Mouse (Mus musculus): ENCODE data around the gene Klhl26. TPM values are rescaled to one million over a fixed set of nuclear protein-coding genes. Genes with fewer than 3 reads are reported as not detected.
A peak's percentile ranks its signal among the peaks of the same experiment; 100 is the strongest.

The Klhl26 gene
- polyA plus RNA-seq, 1 experiment from 2014 or later, result 9.2 TPM

DNA sequence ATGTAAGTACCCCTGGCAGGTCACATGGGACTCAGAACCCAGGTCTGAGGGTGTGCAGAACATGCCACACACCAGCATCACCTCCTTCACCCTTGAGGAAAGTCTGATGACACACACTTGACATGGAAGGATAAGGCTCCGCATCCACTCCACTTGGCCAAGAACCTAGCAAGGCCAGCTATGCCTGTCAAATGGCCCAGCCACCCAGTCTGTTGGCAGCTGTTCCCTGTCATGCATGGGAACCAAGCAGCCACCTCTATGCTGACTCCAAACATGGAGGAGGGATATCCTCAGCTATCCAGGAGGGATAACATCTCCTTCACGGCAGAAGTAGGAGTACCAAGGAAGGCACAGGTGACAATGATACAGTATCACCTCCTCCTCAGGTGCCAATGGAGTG is 38.3 kb downstream of the Klhl26 start:
- Histone ChIP-seq H3K9me3 (replicated peaks; ENCODE audit: control insufficient read depth, low read length) (no peaks in the 10 kb centered on the region), H3K9ac (ENCODE audit: low read depth, low read length) (peak overlapping the region; percentile 77), H3K27ac (ENCODE audit: low read depth, low read length) (no peak overlapping the region), H3K4me1 (ENCODE audit: control insufficient read depth, insufficient read depth, low read length) (peaks cover 4% of the 10 kb centered on the region; the same call in 1 of the 2 replicates), H3K4me2 (peak overlapping the region; percentile 96), H3K36me3 (ENCODE audit: control insufficient read depth, insufficient read depth, low read length) (no peaks in the 10 kb centered on the region), H3K4me3 (ENCODE audit: low read depth, low read length) (no peak overlapping the region), H3K27me3 (ENCODE audit: control insufficient read depth, insufficient read depth, low read length) (no peaks in the 10 kb centered on the region)
- ATAC-seq (replicated peaks; ENCODE audit: insufficient number of reproducible peaks, low FRiP score, low TSS enrichment), result no peak
- WGBS (ENCODE audit: insufficient replicate concordance), result 81% methylated on average over 2 of the region's 2 CpGs

DNA sequence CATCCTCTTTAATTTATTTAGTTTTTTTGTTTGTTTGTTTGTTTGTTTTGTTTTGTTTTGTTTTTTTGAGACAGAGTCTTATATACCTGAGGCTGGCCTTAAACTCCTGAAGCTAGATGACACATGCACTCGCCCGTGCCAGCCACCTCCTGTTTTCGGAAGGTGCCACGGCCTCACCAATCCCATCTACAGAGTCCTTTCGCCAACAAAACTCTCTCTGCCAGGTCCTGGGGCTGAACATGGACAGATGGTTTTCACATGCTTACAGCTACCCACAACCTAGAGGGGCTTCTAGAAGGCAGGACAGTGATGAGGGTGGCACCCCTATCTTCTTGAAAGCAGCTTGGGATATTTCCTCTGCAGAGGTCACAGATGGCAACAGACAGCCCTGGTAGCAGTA is 41.6 kb downstream of the Klhl26 start:
- H3K4me3 ChIP-seq (ENCODE audit: low read depth, low read length), result no peak overlapping the region
- ATAC-seq (replicated peaks; ENCODE audit: insufficient number of reproducible peaks, low FRiP score, low TSS enrichment), result no peak
- H3K36me3 ChIP-seq (ENCODE audit: control insufficient read depth, insufficient read depth, low read length), result no peaks in the 10 kb centered on the region
- no peak overlapping the region for H3K4me2 ChIP-seq
- no peaks in the 10 kb centered on the region for H3K9me3 ChIP-seq (replicated peaks; ENCODE audit: control insufficient read depth, low read length)
- peaks cover 4% of the 10 kb centered on the region; the same call in 1 of the 2 replicates for H3K4me1 ChIP-seq (ENCODE audit: control insufficient read depth, insufficient read depth, low read length)
- H3K27ac ChIP-seq (ENCODE audit: low read depth, low read length), result no peak overlapping the region
- H3K9ac ChIP-seq (ENCODE audit: low read depth, low read length), result no peak overlapping the region
- 94% methylated on average over 5 of the region's 5 CpGs for WGBS (ENCODE audit: insufficient replicate concordance)
- no peaks in the 10 kb centered on the region for H3K27me3 ChIP-seq (ENCODE audit: control insufficient read depth, insufficient read depth, low read length)

DNA sequence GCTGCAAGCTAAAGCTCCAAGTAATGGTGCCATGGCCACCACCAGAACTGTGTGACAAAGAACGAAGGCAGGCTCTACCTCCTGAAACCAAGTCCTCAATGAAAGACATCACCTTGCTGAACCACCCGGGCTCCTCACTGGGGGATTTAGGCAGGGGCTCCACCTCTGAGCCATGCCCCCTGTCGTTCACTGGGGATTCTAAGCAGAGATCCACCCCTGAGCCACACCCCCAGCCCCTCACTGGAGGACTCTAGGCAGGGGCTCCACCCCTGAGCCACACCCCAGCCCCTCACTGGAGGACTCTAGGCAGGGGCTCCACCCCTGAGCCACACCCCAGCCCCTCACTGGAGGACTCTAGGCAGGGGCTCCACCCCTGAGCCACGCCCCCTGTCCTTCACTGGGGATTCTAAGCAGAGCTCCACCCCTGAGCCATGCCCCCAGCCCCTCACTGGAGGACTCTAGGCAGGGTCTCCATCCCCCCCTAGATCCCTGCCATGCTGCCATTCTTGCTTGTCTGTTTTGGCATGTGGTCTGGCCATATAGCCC is 43.7 kb downstream of the Klhl26 start:
- H3K27ac ChIP-seq (ENCODE audit: low read depth, low read length), result no peak overlapping the region
- H3K27me3 ChIP-seq (ENCODE audit: control insufficient read depth, insufficient read depth, low read length), result no peaks in the 10 kb centered on the region; the same call in 1 of the 2 replicates
- H3K4me1 ChIP-seq (ENCODE audit: control insufficient read depth, insufficient read depth, low read length), result no peaks in the 10 kb centered on the region
- no peak overlapping the region for H3K4me3 ChIP-seq (ENCODE audit: low read depth, low read length)
- no peaks in the 10 kb centered on the region for H3K36me3 ChIP-seq (ENCODE audit: control insufficient read depth, insufficient read depth, low read length)
- WGBS (ENCODE audit: insufficient replicate concordance), result 38% methylated on average over 4 of the region's 4 CpGs
- no peak overlapping the region for H3K9ac ChIP-seq (ENCODE audit: low read depth, low read length)
- ATAC-seq (replicated peaks; ENCODE audit: insufficient number of reproducible peaks, low FRiP score, low TSS enrichment), result peak; percentile 20; the same call in 1 of the 2 replicates
- no peak overlapping the region for H3K4me2 ChIP-seq
- H3K9me3 ChIP-seq (replicated peaks; ENCODE audit: control insufficient read depth, low read length), result no peaks in the 10 kb centered on the region

DNA sequence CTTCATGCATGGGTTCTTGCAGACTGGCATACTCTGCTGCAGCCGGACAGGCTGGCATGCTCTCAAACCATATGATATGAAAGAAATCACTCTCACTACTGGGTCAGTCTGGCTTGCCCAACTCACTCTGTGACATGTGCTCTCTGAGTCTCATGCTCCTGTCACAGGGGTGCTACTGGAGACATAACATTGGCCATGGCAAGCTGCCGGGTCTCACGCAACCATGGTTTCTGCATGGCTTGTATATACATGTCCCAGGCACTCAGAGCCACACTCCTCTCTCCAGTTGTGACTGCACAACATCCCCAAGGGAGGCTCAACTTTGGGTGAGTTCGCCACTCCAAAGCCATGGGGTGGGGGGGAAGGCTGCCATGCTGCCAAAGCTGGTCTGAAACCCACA is 45.6 kb downstream of the Klhl26 start:
- Histone ChIP-seq H3K27ac (ENCODE audit: low read depth, low read length) (no peak overlapping the region), H3K4me1 (ENCODE audit: control insufficient read depth, insufficient read depth, low read length) (no peaks in the 10 kb centered on the region), H3K4me3 (ENCODE audit: low read depth, low read length) (no peak overlapping the region), H3K27me3 (ENCODE audit: control insufficient read depth, insufficient read depth, low read length) (no peaks in the 10 kb centered on the region; the same call in 1 of the 2 replicates), H3K36me3 (ENCODE audit: control insufficient read depth, insufficient read depth, low read length) (no peaks in the 10 kb centered on the region), H3K9me3 (replicated peaks; ENCODE audit: control insufficient read depth, low read length) (no peaks in the 10 kb centered on the region), H3K4me2 (no peak overlapping the region), H3K9ac (ENCODE audit: low read depth, low read length) (no peak overlapping the region)
- ATAC-seq (replicated peaks; ENCODE audit: insufficient number of reproducible peaks, low FRiP score, low TSS enrichment), result no peak
- WGBS (ENCODE audit: insufficient replicate concordance), result 93% methylated on average over 4 of the region's 4 CpGs

DNA sequence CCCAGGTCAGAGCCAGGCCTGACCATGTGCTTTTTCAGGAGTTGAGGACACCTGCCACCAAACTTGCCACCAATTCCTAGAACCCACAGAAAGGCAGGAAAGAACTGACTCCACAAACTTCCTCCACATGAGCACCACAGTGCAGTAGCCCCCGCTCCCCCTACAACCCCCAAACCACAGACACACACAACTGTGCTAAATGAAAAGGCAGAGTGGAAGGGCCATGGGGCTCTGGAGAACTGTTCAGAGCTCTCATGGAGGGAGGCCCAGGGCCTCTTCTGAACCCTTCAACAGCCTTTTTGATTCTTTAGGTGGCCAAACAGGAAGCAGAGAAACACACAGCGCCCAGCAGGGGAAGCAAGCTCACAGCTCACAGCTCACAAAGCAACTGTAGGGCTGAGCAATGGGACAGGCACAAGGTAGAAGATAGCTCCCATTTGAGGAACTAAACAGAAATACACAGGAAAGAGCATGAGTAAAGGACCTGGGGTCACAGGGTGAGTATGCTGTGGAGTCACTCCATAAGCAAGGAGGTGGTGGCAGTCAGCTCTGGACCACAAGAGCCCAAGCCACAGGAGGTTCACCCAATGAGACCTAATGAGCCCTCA is 50.4 kb downstream of the Klhl26 start:
- H3K4me2 ChIP-seq, result no peak overlapping the region
- H3K36me3 ChIP-seq (ENCODE audit: control insufficient read depth, insufficient read depth, low read length), result no peaks in the 10 kb centered on the region
- no peaks in the 10 kb centered on the region for H3K9me3 ChIP-seq (replicated peaks; ENCODE audit: control insufficient read depth, low read length)
- no peak overlapping the region for H3K9ac ChIP-seq (ENCODE audit: low read depth, low read length)
- no peak overlapping the region for H3K4me3 ChIP-seq (ENCODE audit: low read depth, low read length)
- 82% methylated on average over 2 of the region's 2 CpGs for WGBS (ENCODE audit: insufficient replicate concordance)
- no peaks in the 10 kb centered on the region; the same call in 1 of the 2 replicates for H3K27me3 ChIP-seq (ENCODE audit: control insufficient read depth, insufficient read depth, low read length)
- H3K4me1 ChIP-seq (ENCODE audit: control insufficient read depth, insufficient read depth, low read length), result peaks cover 3% of the 10 kb centered on the region; the same call in 1 of the 2 replicates
- no peak for ATAC-seq (replicated peaks; ENCODE audit: insufficient number of reproducible peaks, low FRiP score, low TSS enrichment)
- H3K27ac ChIP-seq (ENCODE audit: low read depth, low read length), result no peak overlapping the region

DNA sequence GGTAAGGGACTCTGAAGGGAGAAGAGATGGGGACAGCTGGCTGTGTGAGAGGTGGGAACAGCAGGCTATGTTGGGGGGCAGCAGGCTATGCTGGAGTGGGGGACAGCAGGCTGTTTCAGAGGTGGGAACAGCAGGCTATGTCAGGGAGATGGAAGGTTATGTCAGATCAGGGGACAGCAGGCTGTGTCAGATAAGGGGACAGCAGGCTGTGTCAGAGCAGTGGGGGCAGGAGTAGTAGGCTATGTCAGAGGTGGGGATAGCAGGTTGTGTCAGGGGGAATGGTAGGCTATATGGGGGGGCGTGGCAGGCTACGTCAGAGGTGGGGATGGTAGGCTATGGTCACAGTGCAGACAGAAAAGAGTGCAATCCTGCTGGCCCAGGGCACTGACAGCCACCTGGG is 54.0 kb downstream of the Klhl26 start:
- no peak overlapping the region for H3K4me2 ChIP-seq
- H3K9me3 ChIP-seq (replicated peaks; ENCODE audit: control insufficient read depth, low read length), result no peaks in the 10 kb centered on the region
- no peaks in the 10 kb centered on the region for H3K27me3 ChIP-seq (ENCODE audit: control insufficient read depth, insufficient read depth, low read length)
- H3K9ac ChIP-seq (ENCODE audit: low read depth, low read length), result no peak overlapping the region
- no peaks in the 10 kb centered on the region for H3K36me3 ChIP-seq (ENCODE audit: control insufficient read depth, insufficient read depth, low read length)
- H3K4me3 ChIP-seq (ENCODE audit: low read depth, low read length), result no peak overlapping the region
- H3K4me1 ChIP-seq (ENCODE audit: control insufficient read depth, insufficient read depth, low read length), result peaks cover 31% of the 10 kb centered on the region
- ATAC-seq (replicated peaks; ENCODE audit: insufficient number of reproducible peaks, low FRiP score, low TSS enrichment), result peak; percentile 68
- peak overlapping the region; percentile 68 for H3K27ac ChIP-seq (ENCODE audit: low read depth, low read length)
- 51% methylated on average over 2 of the region's 2 CpGs for WGBS (ENCODE audit: insufficient replicate concordance)

DNA sequence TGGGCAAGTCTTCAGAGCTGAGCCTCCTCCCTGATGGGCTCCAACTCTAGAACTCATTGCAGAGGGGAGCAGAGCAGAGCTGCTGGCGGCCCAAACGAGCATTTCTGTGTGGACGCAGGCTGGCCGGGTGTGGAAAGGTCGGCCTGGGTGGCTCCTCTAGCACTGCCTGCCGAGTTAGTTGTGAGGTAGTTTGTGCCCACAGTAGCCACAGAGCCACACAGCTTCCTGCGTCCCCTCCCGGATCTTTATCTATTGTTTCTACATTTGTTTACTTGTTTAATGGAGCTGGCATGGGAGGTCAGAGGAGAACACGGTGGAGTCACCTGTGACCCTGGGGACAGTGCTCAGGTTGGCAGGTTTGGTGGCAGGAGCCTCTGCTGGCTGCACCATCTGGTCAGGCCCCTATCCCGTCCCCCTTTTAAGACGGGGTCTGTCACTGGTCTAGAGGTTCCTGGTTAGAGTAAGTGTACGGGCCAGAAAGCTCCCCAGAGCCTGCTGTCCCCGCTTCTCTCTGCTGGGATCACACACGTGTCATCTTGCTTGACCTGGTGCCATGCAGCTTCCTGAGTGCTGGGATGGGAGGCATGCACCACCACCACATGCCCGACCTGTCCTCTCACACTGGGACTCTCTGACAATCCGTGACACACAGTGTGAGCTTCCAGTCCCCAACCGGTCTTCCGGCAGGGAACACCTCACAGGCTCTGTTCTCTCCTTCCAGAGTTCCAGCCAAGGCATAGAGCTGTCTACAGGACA is 55.2 kb downstream of the Klhl26 start:
- no peak overlapping the region for H3K4me2 ChIP-seq
- ATAC-seq (replicated peaks; ENCODE audit: insufficient number of reproducible peaks, low FRiP score, low TSS enrichment), result no peak
- H3K36me3 ChIP-seq (ENCODE audit: control insufficient read depth, insufficient read depth, low read length), result no peaks in the 10 kb centered on the region
- H3K27ac ChIP-seq (ENCODE audit: low read depth, low read length), result peak overlapping the region; percentile 68; the same call in 1 of the 2 replicates
- WGBS (ENCODE audit: insufficient replicate concordance), result 70% methylated on average over 18 of the region's 18 CpGs
- H3K27me3 ChIP-seq (ENCODE audit: control insufficient read depth, insufficient read depth, low read length), result no peaks in the 10 kb centered on the region
- peaks cover 42% of the 10 kb centered on the region for H3K4me1 ChIP-seq (ENCODE audit: control insufficient read depth, insufficient read depth, low read length)
- no peaks in the 10 kb centered on the region for H3K9me3 ChIP-seq (replicated peaks; ENCODE audit: control insufficient read depth, low read length)
- 0 out of 2 replicates have a peak overlapping the region, but pooled peaks have one; percentile 10 for H3K9ac ChIP-seq (ENCODE audit: low read depth, low read length)
- no peak overlapping the region for H3K4me3 ChIP-seq (ENCODE audit: low read depth, low read length)

DNA sequence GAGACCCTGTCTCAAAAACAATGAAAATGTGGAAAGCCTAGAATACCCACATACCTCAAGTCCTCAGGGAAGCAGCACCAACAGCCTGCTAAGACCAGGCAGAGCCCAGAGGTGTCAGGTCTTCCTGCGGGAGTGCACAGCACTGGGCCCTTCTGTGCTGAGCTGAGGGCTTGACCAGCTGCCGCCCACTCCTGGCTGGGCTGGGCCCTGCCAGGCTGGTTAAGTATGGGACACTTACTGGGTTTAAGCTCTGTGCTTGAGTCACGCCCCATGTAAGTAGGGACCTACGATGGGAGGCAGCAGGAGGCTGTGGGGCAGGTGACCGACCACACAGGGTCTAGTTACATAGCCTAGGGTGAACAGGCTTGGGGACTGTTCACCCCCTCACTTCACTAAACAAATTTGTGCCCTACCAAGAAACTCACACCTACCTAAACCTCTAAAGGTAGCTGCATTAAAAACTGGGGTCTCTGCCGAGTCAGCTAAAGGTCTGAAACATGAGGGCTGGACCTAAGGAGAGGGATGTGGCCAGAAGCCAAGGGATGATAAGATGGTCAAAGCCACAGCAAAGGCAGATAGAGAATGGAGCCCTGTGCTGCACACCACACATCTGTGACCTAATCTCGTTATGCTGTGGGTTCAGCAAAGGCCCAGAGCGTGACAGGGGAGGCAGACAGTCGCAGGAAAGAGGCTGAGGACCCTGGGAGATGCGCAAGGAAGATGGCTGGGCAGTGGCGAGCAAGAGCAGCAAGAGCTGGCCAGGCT is 56.7 kb downstream of the Klhl26 start:
- no peaks in the 10 kb centered on the region for H3K9me3 ChIP-seq (replicated peaks; ENCODE audit: control insufficient read depth, low read length)
- H3K4me3 ChIP-seq (ENCODE audit: low read depth, low read length), result no peak overlapping the region
- H3K9ac ChIP-seq (ENCODE audit: low read depth, low read length), result peak overlapping the region; percentile 46; the same call in 1 of the 2 replicates
- H3K36me3 ChIP-seq (ENCODE audit: control insufficient read depth, insufficient read depth, low read length), result no peaks in the 10 kb centered on the region
- 68% methylated on average over 11 of the region's 11 CpGs for WGBS (ENCODE audit: insufficient replicate concordance)
- peaks cover 50% of the 10 kb centered on the region for H3K4me1 ChIP-seq (ENCODE audit: control insufficient read depth, insufficient read depth, low read length)
- peak overlapping the region; percentile 29; the same call in 1 of the 2 replicates for H3K4me2 ChIP-seq
- peak overlapping the region; percentile 38 for H3K27ac ChIP-seq (ENCODE audit: low read depth, low read length)
- 0 out of 2 replicates have a peak, but pooled peaks have one; percentile 58 for ATAC-seq (replicated peaks; ENCODE audit: insufficient number of reproducible peaks, low FRiP score, low TSS enrichment)
- no peaks in the 10 kb centered on the region for H3K27me3 ChIP-seq (ENCODE audit: control insufficient read depth, insufficient read depth, low read length)

Measured in heart, embryonic 11.5 days (tissue).